Mouse (Mus musculus) cerebral cortex, adult 2 months (tissue): ENCODE measurements around the gene Rabgap1l.

ENCODE experiments used
- WGBS: fragments of 180-500 bp; shearing (Covaris S2); methylation state at CpG from one replicate; pipeline ENCODE4 v1.1.7; 2018; 5-methylcytosine and 5-hydroxymethylcytosine counted together

Gene Rabgap1l

GRCm38 (mm10) chr1:160574039-160574438 is 219.0 kb downstream of the Rabgap1l start:
- WGBS: 58% methylated on average over 4 of the region's 4 CpGs

GRCm38 (mm10) chr1:160566458-160566857 is 226.6 kb downstream of the Rabgap1l start:
- 69% methylated on average over 4 of the region's 4 CpGs for WGBS

DNA sequence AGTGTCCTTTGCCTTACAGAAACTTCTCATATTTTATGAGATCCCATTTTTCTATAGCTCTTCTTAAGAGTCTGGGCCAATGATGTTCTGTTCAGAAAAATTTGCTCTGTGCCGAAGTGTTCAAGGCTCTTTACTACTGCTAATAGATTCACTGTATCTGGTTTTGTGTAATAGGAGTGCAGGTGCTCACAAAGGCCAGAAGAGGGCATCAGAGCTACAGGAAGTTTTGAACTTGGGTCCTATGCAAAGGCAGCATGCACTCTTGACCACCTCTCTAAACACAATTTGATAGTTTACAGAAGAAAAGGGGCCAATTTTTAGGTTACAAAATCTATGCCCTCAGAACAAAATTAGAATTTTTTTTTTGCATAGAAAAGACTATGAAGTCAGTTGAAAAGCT is 231.6 kb downstream of the Rabgap1l start:
- WGBS: 55% methylated on average over 1 of the region's 1 CpGs

DNA sequence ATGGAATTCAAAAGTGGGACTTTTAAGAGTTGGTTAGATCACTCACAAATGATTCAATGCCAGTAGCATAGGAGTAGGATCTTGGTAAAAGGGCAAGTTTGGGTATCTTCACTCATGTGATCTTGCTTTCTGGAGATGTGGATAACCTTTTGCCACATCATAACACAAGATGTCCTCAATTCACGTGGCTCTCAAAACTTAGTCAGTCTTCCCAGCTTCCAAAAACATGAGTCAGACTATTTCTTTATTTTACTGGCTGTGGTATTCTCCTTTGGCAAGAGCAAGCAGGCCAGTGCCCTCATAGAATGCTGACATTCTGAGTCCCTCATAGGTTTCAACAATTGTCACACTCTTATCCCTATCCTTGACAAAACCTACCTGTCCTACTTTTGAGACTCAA is 242.4 kb downstream of the Rabgap1l start:
- WGBS: 59% methylated on average over 1 of the region's 1 CpGs

- 37% methylated on average over 4 of the region's 4 CpGs for WGBS
These were observed 244.8 kb downstream of the Rabgap1l start for GRCm38 (mm10) chr1:160547934-160548876.

DNA sequence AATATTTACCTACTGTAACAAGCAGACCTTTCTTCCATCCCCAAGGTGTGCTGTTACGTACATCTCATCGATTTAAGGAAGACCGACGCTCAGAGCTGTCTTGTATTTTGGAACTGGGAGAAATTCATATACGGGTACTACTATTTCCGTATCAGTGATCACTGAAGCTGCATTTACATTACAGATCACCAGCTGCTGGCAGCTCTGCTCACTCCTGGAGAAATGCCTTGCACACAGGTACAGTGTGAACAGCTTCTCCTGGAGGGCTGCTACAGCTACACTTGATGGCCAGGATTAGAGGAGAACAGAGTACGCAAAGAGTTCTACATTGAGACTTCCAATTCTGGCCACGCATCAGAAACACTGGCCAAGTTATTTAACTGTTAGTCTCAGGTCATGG is 257.4 kb downstream of the Rabgap1l start:
- 60% methylated on average over 8 of the region's 8 CpGs for WGBS

DNA sequence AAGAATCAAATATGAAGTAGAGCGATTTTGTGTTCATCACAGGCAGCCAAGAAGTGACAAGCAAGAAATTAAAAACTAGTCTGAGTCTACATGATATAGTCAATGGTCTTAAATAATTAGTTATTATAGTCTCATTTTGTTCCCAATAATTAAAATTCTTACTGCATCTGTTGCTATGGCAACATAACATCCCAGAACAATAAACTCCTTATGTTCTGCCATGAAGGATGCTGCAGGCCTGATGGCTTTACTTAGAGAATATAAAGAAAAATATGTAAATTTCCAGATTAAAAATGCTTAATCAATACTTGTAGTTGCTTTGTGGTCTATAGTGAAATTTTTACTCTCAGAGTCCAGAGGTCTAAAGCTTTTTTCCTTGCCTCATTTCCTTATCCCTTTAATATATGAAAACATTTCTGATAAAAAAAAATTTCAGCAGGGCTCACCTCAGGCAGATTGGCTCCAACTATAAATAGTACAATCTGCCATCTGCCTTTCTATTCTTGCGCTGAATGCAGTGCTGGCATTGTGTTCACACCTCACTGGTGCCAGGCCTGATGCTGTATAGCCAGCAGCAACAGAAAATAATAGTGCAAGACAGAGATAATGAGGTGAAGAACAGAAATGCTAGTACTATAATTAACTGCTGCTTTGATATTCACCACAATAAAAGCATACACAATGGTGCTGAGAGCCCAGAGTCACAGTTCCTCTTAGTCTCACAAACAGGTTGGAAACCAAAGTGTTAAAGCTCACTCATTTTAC is 258.3 kb downstream of the Rabgap1l start:
- 42% methylated on average over 2 of the region's 2 CpGs for WGBS

DNA sequence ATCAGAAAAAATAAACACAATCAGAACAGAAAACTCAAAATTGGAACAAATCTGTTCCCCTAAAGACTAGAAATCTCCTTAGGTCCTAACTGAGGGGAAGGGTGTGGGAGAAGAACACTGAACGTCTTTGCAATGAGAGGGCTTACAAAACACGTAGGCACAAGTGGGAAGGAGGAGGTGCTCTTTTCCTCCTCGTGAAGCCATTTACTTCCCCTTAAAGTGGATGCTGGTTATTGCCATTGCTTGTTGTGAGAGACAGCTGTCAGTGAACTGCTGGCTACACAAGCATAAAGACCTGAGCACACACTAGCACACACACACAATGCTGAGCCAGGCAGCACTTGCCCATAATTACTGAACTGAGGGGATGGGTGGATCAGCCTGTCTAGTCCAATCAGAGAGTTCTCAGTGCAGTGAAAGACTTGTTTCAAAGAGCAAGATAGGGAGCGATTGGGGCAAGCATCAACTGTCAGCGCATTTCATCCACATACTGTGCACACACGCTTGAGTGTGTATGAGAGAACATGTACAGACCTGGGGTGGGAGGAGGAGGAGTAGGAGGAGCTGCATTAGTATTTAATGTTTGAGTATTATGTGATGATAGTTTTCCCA is 259.7 kb downstream of the Rabgap1l start:
- 58% methylated on average over 6 of the region's 6 CpGs for WGBS

DNA sequence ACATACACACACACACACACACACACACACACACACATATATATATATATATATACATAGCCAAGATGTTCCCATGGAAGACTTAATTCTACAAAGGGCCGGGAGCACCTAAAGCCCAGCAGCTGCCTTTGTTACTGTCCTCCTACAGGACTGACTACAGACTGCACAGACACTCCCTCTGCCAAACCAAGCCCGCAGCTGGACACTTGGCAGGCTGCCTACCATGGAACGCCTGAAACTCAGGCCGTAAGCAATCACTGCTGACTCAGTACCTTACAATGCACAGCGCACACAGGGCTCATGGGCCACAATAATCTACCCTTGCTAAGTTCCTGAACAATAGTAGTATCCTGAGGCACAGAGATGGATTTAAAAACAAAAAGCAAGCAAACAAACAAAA is 261.6 kb downstream of the Rabgap1l start:
- WGBS: 18% methylated on average over 5 of the region's 5 CpGs

DNA sequence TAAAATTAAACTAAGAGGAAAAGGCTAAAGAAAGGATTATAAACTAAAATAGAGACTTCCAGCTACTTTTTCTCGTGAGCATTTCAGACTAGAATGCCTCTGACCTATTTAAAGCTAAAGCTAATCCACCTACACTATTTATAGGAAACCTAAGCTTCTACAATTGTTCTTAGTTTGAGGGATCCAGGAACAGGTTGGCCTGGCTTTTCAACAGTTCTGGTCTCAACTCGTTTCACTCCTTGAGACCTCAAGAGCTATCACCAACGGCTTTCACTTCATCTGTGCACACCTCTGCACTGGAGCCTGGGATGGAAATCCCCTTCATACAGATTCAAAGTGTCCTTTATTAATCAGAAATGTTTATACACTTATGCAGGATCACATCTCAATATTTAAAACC is 271.1 kb downstream of the Rabgap1l start:
- 77% methylated on average over 3 of the region's 3 CpGs for WGBS

DNA sequence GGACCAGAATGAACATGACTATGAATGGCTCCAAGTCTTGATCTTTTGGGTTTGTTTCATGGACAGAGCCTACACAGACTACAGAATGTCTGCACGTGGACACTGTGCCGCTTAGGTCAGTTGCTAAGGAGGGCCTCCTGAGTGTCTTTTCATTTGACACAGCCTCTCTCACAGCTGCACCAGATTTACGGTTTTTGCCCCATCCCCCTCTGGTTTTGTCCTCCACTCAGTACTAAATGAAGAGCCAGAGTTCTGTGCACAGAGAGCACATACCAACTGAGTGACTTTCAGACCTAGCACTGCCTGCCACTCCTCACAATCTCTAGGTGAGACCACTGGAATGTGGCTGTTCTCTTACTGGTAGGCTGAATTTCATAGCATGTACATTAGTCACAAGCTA is 272.3 kb downstream of the Rabgap1l start:
- WGBS: 58% methylated on average over 3 of the region's 3 CpGs

- WGBS: 68% methylated on average over 1 of the region's 1 CpGs
These were observed 273.0 kb downstream of the Rabgap1l start for GRCm38 (mm10) chr1:160519896-160520465.

DNA sequence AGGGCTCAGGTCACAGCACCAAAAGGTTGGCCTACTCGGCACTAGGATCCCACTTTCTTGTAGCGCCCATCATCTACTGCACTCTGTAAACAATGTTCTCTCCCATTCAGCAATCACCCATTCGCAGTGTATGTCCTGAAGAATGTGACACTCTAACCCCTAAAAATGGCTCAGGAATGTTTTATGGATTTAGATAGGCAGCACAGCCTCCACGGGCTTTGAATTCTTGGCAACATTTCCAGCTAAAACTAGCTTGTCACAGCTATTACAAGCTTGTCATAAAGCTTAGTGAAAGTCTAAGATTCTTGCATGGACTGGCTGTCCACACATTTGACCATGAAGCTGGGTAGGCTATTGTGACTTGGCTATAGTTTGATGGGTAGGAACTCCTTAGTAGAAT is 274.5 kb downstream of the Rabgap1l start:
- WGBS: 80% methylated on average over 4 of the region's 4 CpGs

GRCm38 (mm10) chr1:160496906-160497577 is 296.0 kb downstream of the Rabgap1l start:
- 83% methylated on average over 3 of the region's 3 CpGs for WGBS

DNA sequence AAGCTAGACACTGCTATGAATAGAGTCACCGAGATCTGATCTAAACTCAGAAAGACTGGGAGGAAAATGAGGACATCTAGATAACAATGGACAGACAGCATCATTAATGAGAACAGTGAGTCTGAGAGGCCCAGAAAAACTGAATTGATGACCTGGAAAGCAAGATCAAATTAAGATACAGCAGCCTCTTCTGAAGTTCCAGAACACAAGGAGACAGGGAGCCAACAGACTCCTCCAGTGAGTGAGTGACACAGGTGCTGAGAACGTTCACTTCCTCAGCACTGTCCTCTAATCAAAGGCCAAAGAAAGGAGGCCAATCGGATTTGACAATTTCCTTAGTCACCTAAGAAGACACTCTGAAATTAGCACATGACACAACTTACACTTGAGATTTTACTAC is 307.3 kb downstream of the Rabgap1l start:
- 61% methylated on average over 3 of the region's 3 CpGs for WGBS

GRCm38 (mm10) chr1:160485028-160485427 is 308.0 kb downstream of the Rabgap1l start:
- 73% methylated on average over 7 of the region's 7 CpGs for WGBS

DNA sequence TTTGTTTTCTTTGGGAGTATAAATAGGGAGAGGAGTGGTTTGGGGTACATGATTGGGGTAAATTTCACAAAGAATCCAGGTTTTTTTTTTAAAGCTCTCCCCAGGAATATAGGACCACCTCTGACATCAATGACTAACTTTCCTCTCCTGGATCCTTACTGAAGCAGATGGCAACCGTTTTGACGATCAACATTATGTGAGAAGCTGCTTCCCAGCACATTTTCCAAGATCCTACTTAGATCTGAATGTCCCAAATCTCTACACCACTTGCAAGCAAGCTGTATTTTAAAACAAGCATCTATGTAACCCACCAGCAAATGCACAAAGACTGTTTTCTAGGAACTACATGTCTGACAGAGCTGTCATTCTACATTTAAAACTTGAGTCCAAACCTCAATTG is 311.4 kb downstream of the Rabgap1l start:
- WGBS: 60% methylated on average over 2 of the region's 2 CpGs

GRCm38 (mm10) chr1:160460346-160460745 is 332.7 kb downstream of the Rabgap1l start:
- 70% methylated on average over 1 of the region's 1 CpGs for WGBS

DNA sequence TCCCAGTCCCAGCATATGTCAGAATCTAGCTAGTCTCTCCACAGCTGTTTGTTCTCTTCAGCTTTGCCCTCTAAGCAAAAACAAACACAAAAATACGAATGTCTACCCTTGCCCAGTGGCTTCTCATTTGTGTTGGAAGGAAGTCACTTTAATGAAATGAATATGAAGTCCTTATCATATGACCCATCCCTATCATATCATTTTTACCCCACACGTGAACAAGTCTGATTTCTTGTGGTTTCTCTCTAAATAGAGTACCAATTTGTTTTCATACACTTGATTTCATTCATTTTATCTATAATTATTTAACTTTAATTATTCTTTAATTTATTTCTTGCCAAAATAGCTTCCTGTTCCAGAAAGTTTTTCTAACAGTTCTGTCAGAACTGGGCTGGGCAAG is 341.3 kb downstream of the Rabgap1l start:
- 84% methylated on average over 2 of the region's 2 CpGs for WGBS

DNA sequence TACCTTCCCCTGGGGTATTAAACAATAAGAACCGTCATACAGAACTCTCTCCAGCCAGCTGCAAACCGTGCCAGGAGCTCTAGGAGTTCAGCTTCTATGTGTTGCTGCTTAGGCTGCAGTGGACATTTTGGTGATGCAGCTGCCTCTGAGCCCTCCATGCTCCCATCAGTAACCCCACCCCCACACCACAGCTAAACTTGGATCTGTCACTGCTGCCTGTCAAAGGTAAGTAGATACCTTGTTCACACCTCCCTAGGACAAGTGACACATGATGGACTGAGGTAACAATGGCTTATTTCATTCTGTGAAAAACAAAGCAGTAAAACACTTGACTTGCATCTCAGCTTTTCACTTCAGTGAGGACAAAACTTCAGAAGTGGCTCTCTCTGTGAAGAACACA is 344.3 kb downstream of the Rabgap1l start:
- 69% methylated on average over 2 of the region's 2 CpGs for WGBS

GRCm38 (mm10) chr1:160446823-160447222 is 346.2 kb downstream of the Rabgap1l start:
- 89% methylated on average over 1 of the region's 1 CpGs for WGBS
